ENCODE assay signal across 10 mouse cellular contexts in genomic region chr5:138694496-138695167, GRCm38 (mm10). TPM values are rescaled to one million over a fixed set of nuclear protein-coding genes. Genes with fewer than 3 reads are reported as not detected.
DNase-seq lines count a peak whose midpoint lies in the region; ATAC-seq and TF ChIP-seq lines count a peak whose summit lies in the region.
"Had no signal": no experiment of that assay in that cellular context is flagged by ENCODE, and none has a peak within 500 bp of the region (broad histone marks: within the 10 kb centered on the region; RNA-seq: fewer than 3 reads in every experiment).

No protein-coding gene starts in this region.

- H3K36me3 ChIP-seq in C2C12 (ENCODE audit: control insufficient read depth, insufficient read depth) (no peaks in the 10 kb centered on the region), macrophage (ENCODE audit: inconsistent target) (no peaks in the 10 kb centered on the region)
- H3K36me3 ChIP-seq in embryonic facial prominence, embryonic 15.5 days: no peaks in the 10 kb centered on the region
- H3K36me3 ChIP-seq in lung, postnatal 0 days (ENCODE audit: insufficient read depth, low read length): no peaks in the 10 kb centered on the region
- H3K36me3 ChIP-seq: stomach, embryonic 15.5 days had no signal

- no peaks in the 10 kb centered on the region for H3K27me3 ChIP-seq in C2C12 (ENCODE audit: control insufficient read depth, insufficient read depth, insufficient read length)
- no peaks in the 10 kb centered on the region for H3K27me3 ChIP-seq in embryonic facial prominence, embryonic 15.5 days
- H3K27me3 ChIP-seq in lung, postnatal 0 days (replicated peaks; ENCODE audit: insufficient read depth, low read length): no peaks in the 10 kb centered on the region
- H3K27me3 ChIP-seq: stomach, embryonic 15.5 days had no signal

- no peak overlapping the region for H3K27ac ChIP-seq in embryonic facial prominence, embryonic 15.5 days (replicated peaks)
- 0 out of 2 replicates have a peak overlapping the region, but pooled peaks have one; percentile 12 for H3K27ac ChIP-seq in macrophage
- H3K27ac ChIP-seq in lung, postnatal 0 days (ENCODE audit: low read length): no peak overlapping the region
- H3K27ac ChIP-seq: stomach, embryonic 15.5 days had no signal

- H3K79me2 ChIP-seq in C2C12 (ENCODE audit: control insufficient read depth, insufficient read depth) (no peaks in the 10 kb centered on the region), macrophage (ENCODE audit: inconsistent target) (no peaks in the 10 kb centered on the region)

- no peak overlapping the region for H3K4me2 ChIP-seq in embryonic facial prominence, embryonic 15.5 days (replicated peaks)
- no peak overlapping the region for H3K4me2 ChIP-seq in lung, postnatal 0 days (replicated peaks; ENCODE audit: low read depth, low read length)
- H3K4me2 ChIP-seq: stomach, embryonic 15.5 days had no signal

- no peak for TF ChIP-seq CTCF in C2C12 (IDR thresholded peaks at IDR 0.05; ENCODE audit: control insufficient read depth, insufficient read depth, insufficient read length)
- no peak for TF ChIP-seq CTCF in lung, postnatal 0 days (IDR thresholded peaks at IDR 0.05)

- 45% methylated on average over 4 of the region's 4 CpGs for WGBS in embryonic facial prominence, embryonic 15.5 days
- 17% methylated on average over 4 of the region's 4 CpGs for WGBS in macrophage (ENCODE audit: missing documents)
- WGBS in lung, postnatal 0 days: 40% methylated on average over 4 of the region's 4 CpGs

- H3K9me3 ChIP-seq in embryonic facial prominence, embryonic 15.5 days (replicated peaks): no peaks in the 10 kb centered on the region
- H3K9me3 ChIP-seq in lung, postnatal 0 days (ENCODE audit: low read length): no peaks in the 10 kb centered on the region
- H3K9me3 ChIP-seq: stomach, embryonic 15.5 days had no signal

- TF ChIP-seq EP300 in lung, postnatal 0 days (IDR thresholded peaks at IDR 0.05): no peak

- no peaks in the 10 kb centered on the region for H3K79me3 ChIP-seq in C2C12 (ENCODE audit: low read depth)

- no peak overlapping the region for H3K9ac ChIP-seq in embryonic facial prominence, embryonic 15.5 days
- no peak overlapping the region for H3K9ac ChIP-seq in lung, postnatal 0 days (replicated peaks; ENCODE audit: low read depth)
- H3K9ac ChIP-seq: stomach, embryonic 15.5 days had no signal

- ATAC-seq in embryonic facial prominence, embryonic 15.5 days (ENCODE audit: insufficient number of reproducible peaks, low FRiP score, low TSS enrichment, low read depth): 0 out of 2 replicates have a peak, but pooled peaks have one; percentile 19
- no peak for ATAC-seq in lung, postnatal 0 days

- H3ac ChIP-seq in C2C12 (ENCODE audit: control insufficient read depth, insufficient read length, low read depth): no peak overlapping the region

- H3K4me3 ChIP-seq in C2C12 (ENCODE audit: insufficient read depth, poor library complexity, severe bottlenecking) (no peak overlapping the region), macrophage (ENCODE audit: inconsistent target) (no peak overlapping the region)
- no peak overlapping the region for H3K4me3 ChIP-seq in embryonic facial prominence, embryonic 15.5 days (replicated peaks)
- H3K4me3 ChIP-seq in lung, postnatal 0 days (ENCODE audit: low read depth, low read length): no peak overlapping the region
- H3K4me3 ChIP-seq: stomach, embryonic 15.5 days had no signal

- peak; percentile 86 for DNase-seq in 3T3-L1 (ENCODE audit: low read depth, low spot score)
- DNase-seq in ovary, adult 18-20 months (ENCODE audit: low spot score): no peak
- no peak for DNase-seq in retina, postnatal 1 day
- no peak for DNase-seq in adrenal gland, postnatal 4 days (ENCODE audit: low spot score in 2 of 2)
- DNase-seq in lung, postnatal 0 days (ENCODE audit: low spot score): no peak
- DNase-seq: cerebellum, adult 9-10 months had no signal

- 0 out of 2 replicates have a peak, but pooled peaks cover 3% of the 10 kb centered on the region for H3K4me1 ChIP-seq in embryonic facial prominence, embryonic 15.5 days
- no peaks in the 10 kb centered on the region for H3K4me1 ChIP-seq in lung, postnatal 0 days (ENCODE audit: insufficient read depth, low read depth, low read length)

TF ChIP-seq in C2C12, 6 proteins besides CTCF, POLR2A, EP300 and RAD21:
- TF ChIP-seq MYOD1 (IDR thresholded peaks at IDR 0.05; ENCODE audit: control insufficient read depth, insufficient read length, low read depth) (peak; percentile 23), USF1 (IDR thresholded peaks at IDR 0.05; ENCODE audit: low read depth) (no peak)

RNA-seq across cellular contexts. Expression of gene Fam20c, which starts 59.7 kb away (rescaled TPM):
- polyA plus RNA-seq in C2C12 (2012; fragmentation: generic; extraction: Trizol): 64.4 TPM
- 9.0 and 9.2 TPM in 2 replicates for polyA plus RNA-seq in embryonic facial prominence, embryonic 15.5 days (2015; fragmentation: Nextera tagmentation; extraction: Ambion mirVana)
- 1,000 to 10,000 TPM in 10 of 26 experiments, 100 to 1,000 TPM in 16; 130 to 2,610 (median 850) TPM for total RNA-seq in macrophage (2018; cell fraction: chromatin; rRNA removed)
- 100 to 1,000 TPM; 156 to 853 (median 307) TPM for total RNA-seq in macrophage (2018; cell fraction: cytosol; rRNA removed)
- total RNA-seq in macrophage (2018; cell fraction: nucleus; rRNA removed): 1,000 to 10,000 TPM in 12 of 26 experiments, 100 to 1,000 TPM in 14; 299 to 2,022 (median 861) TPM
- polyA plus RNA-seq in macrophage (2018): 162 to 258 TPM (median 220 TPM) in 3 replicates
- total RNA-seq in adrenal gland, postnatal 4 days (2021): 10 to 100 TPM; 22.5 to 26.1 TPM
- polyA plus RNA-seq in lung, postnatal 0 days (2015; fragmentation: Nextera tagmentation; extraction: Ambion mirVana): 4.9 and 5.6 TPM in 2 replicates
